Mouse (Mus musculus): Measurements from ENCODE around the gene Cep68. TPM values are rescaled to one million over a fixed set of nuclear protein-coding genes. Genes with fewer than 3 reads are reported as not detected.
A peak's percentile ranks its signal among the peaks of the same experiment; 100 is the strongest.

Gene Cep68
- total and polyA plus RNA-seq, 2 experiments from 2014 or later, result 23.1 to 43.5 TPM

- H3K36me3 ChIP-seq (ENCODE audit: insufficient read depth, low read length), result no peaks in the 10 kb centered on the region
- ATAC-seq, result no peak
- 83% methylated on average over 6 of the region's 6 CpGs for WGBS
- no peak overlapping the region for H3K27ac ChIP-seq
- no peak for DNase-seq (ENCODE audit: low spot score)
- H3K4me1 ChIP-seq (ENCODE audit: insufficient read depth, low read length), result no peaks in the 10 kb centered on the region
- H3K4me3 ChIP-seq (ENCODE audit: low read length), result no peak overlapping the region
- no peaks in the 10 kb centered on the region for H3K27me3 ChIP-seq (ENCODE audit: insufficient read depth, low read length)
- no peaks in the 10 kb centered on the region for H3K9me3 ChIP-seq (ENCODE audit: low read length)
- TF ChIP-seq CTCF (IDR thresholded peaks at IDR 0.05; ENCODE audit: low read depth), result no peak
- H3K9ac ChIP-seq (replicated peaks; ENCODE audit: low read length), result no peak overlapping the region
- no peak overlapping the region for H3K4me2 ChIP-seq (ENCODE audit: low read depth, low read length)
These were observed 20.7 kb upstream of the Cep68 start for GRCm38 (mm10) chr11:20269885-20270284.

GRCm38 (mm10) chr11:20262628-20263380 is 13.6 kb upstream of the Cep68 start:
- ATAC-seq, result peak; percentile 53; the same call in 1 of the 2 replicates

GRCm38 (mm10) chr11:20254791-20255190 is 5.6 kb upstream of the Cep68 start:
- Histone ChIP-seq H3K27ac (no peak overlapping the region), H3K27me3 (ENCODE audit: insufficient read depth, low read length) (no peaks in the 10 kb centered on the region), H3K9ac (replicated peaks; ENCODE audit: low read length) (no peak overlapping the region), H3K4me2 (ENCODE audit: low read depth, low read length) (no peak overlapping the region), H3K4me1 (ENCODE audit: insufficient read depth, low read length) (no peaks in the 10 kb centered on the region), H3K4me3 (ENCODE audit: low read length) (no peak overlapping the region), H3K36me3 (ENCODE audit: insufficient read depth, low read length) (no peaks in the 10 kb centered on the region), H3K9me3 (ENCODE audit: low read length) (no peaks in the 10 kb centered on the region)
- ATAC-seq (no peak), DNase-seq (ENCODE audit: low spot score) (no peak)
- 74% methylated on average over 4 of the region's 4 CpGs for WGBS
- no peak for TF ChIP-seq CTCF (IDR thresholded peaks at IDR 0.05; ENCODE audit: low read depth)

More at GRCm38 (mm10) chr11:20262628-20263380, 13.6 kb upstream of the Cep68 start:
- H3K36me3 ChIP-seq (ENCODE audit: insufficient read depth, low read length), result no peaks in the 10 kb centered on the region
- no peaks in the 10 kb centered on the region for H3K27me3 ChIP-seq (ENCODE audit: insufficient read depth, low read length)
- H3K4me3 ChIP-seq (ENCODE audit: low read length), result no peak overlapping the region
- H3K9me3 ChIP-seq (ENCODE audit: low read length), result no peaks in the 10 kb centered on the region
- H3K9ac ChIP-seq (replicated peaks; ENCODE audit: low read length), result no peak overlapping the region
- no peaks in the 10 kb centered on the region for H3K4me1 ChIP-seq (ENCODE audit: insufficient read depth, low read length)
- no peak overlapping the region for H3K4me2 ChIP-seq (ENCODE audit: low read depth, low read length)
- TF ChIP-seq CTCF (IDR thresholded peaks at IDR 0.05; ENCODE audit: low read depth), result peak; percentile 55
- DNase-seq (ENCODE audit: low spot score), result peak; percentile 72
- WGBS, result 61% methylated on average over 8 of the region's 8 CpGs
- no peak overlapping the region for H3K27ac ChIP-seq

GRCm38 (mm10) chr11:20253088-20253487 is 3.9 kb upstream of the Cep68 start:
- WGBS, result 64% methylated on average over 2 of the region's 2 CpGs
- DNase-seq (ENCODE audit: low spot score), result no peak
- Histone ChIP-seq H3K4me2 (ENCODE audit: low read depth, low read length) (no peak overlapping the region), H3K4me3 (ENCODE audit: low read length) (no peak overlapping the region), H3K27me3 (ENCODE audit: insufficient read depth, low read length) (no peaks in the 10 kb centered on the region), H3K4me1 (ENCODE audit: insufficient read depth, low read length) (peaks cover 4% of the 10 kb centered on the region; the same call in 1 of the 2 replicates), H3K9ac (replicated peaks; ENCODE audit: low read length) (no peak overlapping the region), H3K36me3 (ENCODE audit: insufficient read depth, low read length) (no peaks in the 10 kb centered on the region), H3K9me3 (ENCODE audit: low read length) (no peaks in the 10 kb centered on the region), H3K27ac (no peak overlapping the region)
- TF ChIP-seq CTCF (IDR thresholded peaks at IDR 0.05; ENCODE audit: low read depth), result no peak
- no peak for ATAC-seq

- H3K4me1 ChIP-seq (ENCODE audit: insufficient read depth, low read length), result peaks cover 14% of the 10 kb centered on the region; the same call in 1 of the 2 replicates
- H3K9me3 ChIP-seq (ENCODE audit: low read length), result no peaks in the 10 kb centered on the region
- peak overlapping the region; percentile 96; the same call in 1 of the 2 replicates for H3K4me2 ChIP-seq (ENCODE audit: low read depth, low read length)
- no peak for TF ChIP-seq CTCF (IDR thresholded peaks at IDR 0.05; ENCODE audit: low read depth)
- no peaks in the 10 kb centered on the region for H3K36me3 ChIP-seq (ENCODE audit: insufficient read depth, low read length)
- H3K27me3 ChIP-seq (ENCODE audit: insufficient read depth, low read length), result no peaks in the 10 kb centered on the region
- DNase-seq (ENCODE audit: low spot score) (no peak), ATAC-seq (no peak)
- no peak overlapping the region for H3K4me3 ChIP-seq (ENCODE audit: low read length)
- no peak overlapping the region for H3K9ac ChIP-seq (replicated peaks; ENCODE audit: low read length)
- no peak overlapping the region for H3K27ac ChIP-seq
- WGBS, result 88% methylated on average over 6 of the region's 6 CpGs
These were observed 1.4 kb upstream of the Cep68 start for GRCm38 (mm10) chr11:20250476-20251178.

- ATAC-seq (peak; percentile 76), DNase-seq (ENCODE audit: low spot score) (peak; percentile 59)
- Histone ChIP-seq H3K4me2 (ENCODE audit: low read depth, low read length) (peak overlapping the region; percentile 96), H3K9ac (replicated peaks; ENCODE audit: low read length) (peak overlapping the region; percentile 94), H3K4me3 (ENCODE audit: low read length) (peak overlapping the region; percentile 95), H3K36me3 (ENCODE audit: insufficient read depth, low read length) (no peaks in the 10 kb centered on the region), H3K4me1 (ENCODE audit: insufficient read depth, low read length) (peaks cover 14% of the 10 kb centered on the region; the same call in 1 of the 2 replicates), H3K27ac (peak overlapping the region; percentile 91), H3K9me3 (ENCODE audit: low read length) (no peaks in the 10 kb centered on the region), H3K27me3 (ENCODE audit: insufficient read depth, low read length) (no peaks in the 10 kb centered on the region)
- no peak for TF ChIP-seq CTCF (IDR thresholded peaks at IDR 0.05; ENCODE audit: low read depth)
- under 1% methylated on average over 38 of the region's 39 CpGs for WGBS
These were observed 389 bp downstream of the Cep68 start for GRCm38 (mm10) chr11:20248840-20249239.
